Mouse (Mus musculus): ENCODE results near the gene Foxp3. TPM values are rescaled to one million over a fixed set of nuclear protein-coding genes. Genes with fewer than 3 reads are reported as not detected.

The Foxp3 gene
- polyA plus RNA-seq, 1 experiment from 2014 or later: 0.21 TPM

GRCm38 (mm10) chrX:7635101-7635500 is 61.7 kb downstream of the Foxp3 start:
- Histone ChIP-seq H3K4me3 (no peak overlapping the region), H3K27ac (no peak overlapping the region)

GRCm38 (mm10) chrX:7638401-7639091 is 65.1 kb downstream of the Foxp3 start, which contains the start of gene Syp:
Syp (plus strand) TSS chrX:7638471.
- Histone ChIP-seq H3K9ac (peak within 1 kb of the TSS; percentile 78), H3K4me2 (peak within 1 kb of the TSS; percentile 62), H3K27me3 (no peaks in the 10 kb centered on the region), H3K27ac (peak within 1 kb of the TSS; percentile 91), H3K36me3 (no peaks in the 10 kb centered on the region), H3K4me1 (replicated peaks) (peaks cover 5% of the 10 kb centered on the region), H3K4me3 (peak within 1 kb of the TSS; percentile 51), H3K9me3 (no peaks in the 10 kb centered on the region)
- WGBS: 14% methylated on average over 42 of the region's 42 CpGs
- peak; percentile 76 for ATAC-seq (ENCODE audit: low FRiP score)

More at GRCm38 (mm10) chrX:7635101-7635500, 61.7 kb downstream of the Foxp3 start:
- Histone ChIP-seq H3K9me3 (no peaks in the 10 kb centered on the region), H3K36me3 (no peaks in the 10 kb centered on the region), H3K9ac (no peak overlapping the region), H3K4me2 (no peak overlapping the region), H3K27me3 (no peaks in the 10 kb centered on the region), H3K4me1 (replicated peaks) (no peaks in the 10 kb centered on the region)
- no peak for ATAC-seq (ENCODE audit: low FRiP score)
- 72% methylated on average over 3 of the region's 3 CpGs for WGBS

- ATAC-seq (ENCODE audit: low FRiP score): peak; percentile 51
- Histone ChIP-seq H3K9ac (peak overlapping the region; percentile 78), H3K27me3 (no peaks in the 10 kb centered on the region), H3K36me3 (peaks cover 1% of the 10 kb centered on the region; the same call in 1 of the 2 replicates), H3K4me2 (peak overlapping the region; percentile 62), H3K4me3 (peak overlapping the region; percentile 51), H3K4me1 (replicated peaks) (peaks cover 5% of the 10 kb centered on the region), H3K27ac (peak overlapping the region; percentile 91), H3K9me3 (no peaks in the 10 kb centered on the region)
- 26% methylated on average over 13 of the region's 13 CpGs for WGBS
Measured at GRCm38 (mm10) chrX:7639536-7640325, 66.3 kb downstream of the Foxp3 start.

GRCm38 (mm10) chrX:7640785-7641184 is 67.3 kb downstream of the Foxp3 start:
- peaks cover 5% of the 10 kb centered on the region for H3K4me1 ChIP-seq (replicated peaks)
- H3K4me3 ChIP-seq: peak overlapping the region; percentile 51
- no peaks in the 10 kb centered on the region for H3K9me3 ChIP-seq
- no peak overlapping the region for H3K27ac ChIP-seq
- H3K27me3 ChIP-seq: no peaks in the 10 kb centered on the region
- ATAC-seq (ENCODE audit: low FRiP score): no peak; the same call in 1 of the 2 replicates
- peak overlapping the region; percentile 62 for H3K4me2 ChIP-seq
- peaks cover 6% of the 10 kb centered on the region; the same call in 1 of the 2 replicates for H3K36me3 ChIP-seq
- peak overlapping the region; percentile 53; the same call in 1 of the 2 replicates for H3K9ac ChIP-seq
- WGBS: 37% methylated on average over 12 of the region's 12 CpGs

Other genes starting within 250 kb of the Foxp3 start
- gene Usp27x, start 197.8 kb upstream of the Foxp3 start, polyA plus RNA-seq (2015; fragmentation: Nextera tagmentation; extraction: Ambion mirVana): 1.6 and 1.9 TPM in 2 replicates
- gene Ppp1r3f, start 639 bp downstream of the Foxp3 start, polyA plus RNA-seq (2015; fragmentation: Nextera tagmentation; extraction: Ambion mirVana): 4.4 and 5.2 TPM in 2 replicates
- gene Ccdc22, start 31.9 kb downstream of the Foxp3 start, polyA plus RNA-seq (2015; fragmentation: Nextera tagmentation; extraction: Ambion mirVana): 29.6 and 32.0 TPM in 2 replicates
- 0.13 TPM in 1 of 2 replicates, not detected in the other for gene Cacna1f, start 33.4 kb downstream of the Foxp3 start, polyA plus RNA-seq (2015; fragmentation: Nextera tagmentation; extraction: Ambion mirVana)
- gene Syp, start 64.8 kb downstream of the Foxp3 start, polyA plus RNA-seq (2015; fragmentation: Nextera tagmentation; extraction: Ambion mirVana): 108 and 115 TPM in 2 replicates
- gene Prickle3, start 83.6 kb downstream of the Foxp3 start, polyA plus RNA-seq (2015; fragmentation: Nextera tagmentation; extraction: Ambion mirVana): 1.4 and 1.8 TPM in 2 replicates
- 23.8 and 25.1 TPM in 2 replicates for gene Plp2, start 97.7 kb downstream of the Foxp3 start, polyA plus RNA-seq (2015; fragmentation: Nextera tagmentation; extraction: Ambion mirVana)
- 0.09 TPM in 1 of 2 replicates, not detected in the other for gene Magix, start 107.6 kb downstream of the Foxp3 start, polyA plus RNA-seq (2015; fragmentation: Nextera tagmentation; extraction: Ambion mirVana)
- 43.0 and 46.3 TPM in 2 replicates for gene Gpkow, start 123.5 kb downstream of the Foxp3 start, polyA plus RNA-seq (2015; fragmentation: Nextera tagmentation; extraction: Ambion mirVana)
- gene Wdr45, start 140.7 kb downstream of the Foxp3 start, polyA plus RNA-seq (2015; fragmentation: Nextera tagmentation; extraction: Ambion mirVana): 32.2 and 32.4 TPM in 2 replicates
- 0.60 TPM in 1 of 2 replicates, not detected in the other for gene Gm45208, start 148.6 kb downstream of the Foxp3 start, polyA plus RNA-seq (2015; fragmentation: Nextera tagmentation; extraction: Ambion mirVana)
- gene Praf2, start 154.8 kb downstream of the Foxp3 start, polyA plus RNA-seq (2015; fragmentation: Nextera tagmentation; extraction: Ambion mirVana): 113 TPM in 2 replicates
- gene Ccdc120, start 177.3 kb downstream of the Foxp3 start, polyA plus RNA-seq (2015; fragmentation: Nextera tagmentation; extraction: Ambion mirVana): 53.9 and 55.5 TPM in 2 replicates
- gene Tfe3, start 188.9 kb downstream of the Foxp3 start, polyA plus RNA-seq (2015; fragmentation: Nextera tagmentation; extraction: Ambion mirVana): 24.8 and 25.5 TPM in 2 replicates
- 73.9 and 77.7 TPM in 2 replicates for gene Gripap1, start 216.1 kb downstream of the Foxp3 start, polyA plus RNA-seq (2015; fragmentation: Nextera tagmentation; extraction: Ambion mirVana)
- 2.5 and 3.0 TPM in 2 replicates for gene Kcnd1, start 248.6 kb downstream of the Foxp3 start, polyA plus RNA-seq (2015; fragmentation: Nextera tagmentation; extraction: Ambion mirVana)

All from hindbrain, embryonic 13.5 days (tissue).